Mouse (Mus musculus) megakaryocyte progenitor cell, adult 5-6 weeks (primary cell): Measurements from ENCODE around the gene Msantd4. TPM values are rescaled to one million over a fixed set of nuclear protein-coding genes. Genes with fewer than 3 reads are reported as not detected.
"Not testable (repeated sequence)": the region's sequence is repeated elsewhere in the genome, so short reads cannot be mapped to it uniquely, and the experiment has no call there.

Experiments
- ATAC-seq: replicated peaks from 2 replicates; pipeline ENCODE4 v1.8.0; 2016; ENCODE audit warnings: mild to moderate bottlenecking, moderate TSS enrichment, inconsistent platforms; ENCODE audit not compliant: poor library complexity
- total RNA-seq, 2 experiments: library from RNA; stranded (forward) in 1 of 2; stranded (reverse) in 1 of 2; fragments of 157-497, 149-512 nt in 1 of 2; fragments of 200-1000 nt in 1 of 2; gene quantifications; 2 replicates each; pipeline versions ENCODE4 v1.2.3 to v1.2.4; 2015 to 2017

The Msantd4 gene
- total RNA-seq (2015) (19.0 and 22.5 TPM in 2 replicates), total RNA-seq (2017) (27.9 and 30.9 TPM in 2 replicates)

GRCm38 (mm10) chr9:4375828-4376639, at the start of gene Msantd4:
Msantd4 (plus strand) TSS chr9:4376562.
- peak; percentile 97 for ATAC-seq

- no peak for ATAC-seq
These were observed 23.2 kb upstream of the Msantd4 start for GRCm38 (mm10) chr9:4353163-4353562.

- peak; percentile 40 for ATAC-seq
These were observed 318 bp downstream of the Msantd4 start for GRCm38 (mm10) chr9:4376640-4377120.

- ATAC-seq: not testable (repeated sequence)
These were observed 24.4 kb downstream of the Msantd4 start for GRCm38 (mm10) chr9:4400801-4401200.

Other genes with a start within 250 kb of the Msantd4 start
- gene Aasdhppt, start 67.1 kb upstream of the Msantd4 start, total RNA-seq (2015): 49.4 and 49.9 TPM in 2 replicates
- gene Aasdhppt, start 67.1 kb upstream of the Msantd4 start, total RNA-seq (2017): 23.9 and 27.8 TPM in 2 replicates
- gene Kbtbd3, start 66.7 kb upstream of the Msantd4 start, total RNA-seq (2015): 4.3 and 5.6 TPM in 2 replicates
- 3.1 and 3.9 TPM in 2 replicates for gene Kbtbd3, start 66.7 kb upstream of the Msantd4 start, total RNA-seq (2017)